Mouse (Mus musculus) heart, embryonic 15.5 days (tissue): ENCODE measurements at regions not wholly inside any gene's neighbourhood (a gene's known extent, or its start where the extent isn't known, plus 50 kb on each side); places are given as distances from the start of the nearest gene placed in this dataset.

ENCODE experiments used
- ATAC-seq: fragments of 200-750 bp; cut with Nextera tagmentation; replicated peaks from 2 replicates; pipeline ENCODE4 v1.8.0; 2017; ENCODE audit warnings: low read depth, moderate TSS enrichment; ENCODE audit not compliant: insufficient number of reproducible peaks, insufficient read depth, low FRiP score
- H3K27ac ChIP-seq: fragments of 300-500 bp; sonication (generic); 2 replicates; pipeline ENCODE4 v1.5.1; 2015; ENCODE audit warnings: mild to moderate bottlenecking, inconsistent platforms
- H3K27me3 ChIP-seq: fragments of 300-500 bp; sonication (generic); 2 replicates; pipeline ENCODE4 v1.6.1; 2015; ENCODE audit warnings: inconsistent platforms
- H3K36me3 ChIP-seq: fragments of 300-500 bp; sonication (generic); 2 replicates; pipeline ENCODE4 v1.6.1; 2015; ENCODE audit warnings: mild to moderate bottlenecking, inconsistent platforms
- H3K4me1 ChIP-seq: fragments of 300-500 bp; sonication (generic); replicated peaks from 2 replicates; pipeline ENCODE4 v1.6.1; 2015; ENCODE audit warnings: inconsistent platforms
- H3K4me2 ChIP-seq: fragments of 300-500 bp; sonication (generic); 2 replicates; pipeline ENCODE4 v1.6.1; 2015; ENCODE audit warnings: inconsistent platforms, mild to moderate bottlenecking, moderate library complexity
- H3K4me3 ChIP-seq: fragments of 300-500 bp; sonication (generic); 2 replicates; pipeline ENCODE4 v1.5.1; 2015; ENCODE audit warnings: mild to moderate bottlenecking, inconsistent platforms
- H3K9ac ChIP-seq: fragments of 300-500 bp; sonication (generic); 2 replicates; pipeline ENCODE4 v1.6.1; 2015; ENCODE audit warnings: mild to moderate bottlenecking, inconsistent platforms
- H3K9me3 ChIP-seq: fragments of 300-500 bp; sonication (generic); replicated peaks from 2 replicates; pipeline ENCODE4 v1.6.1; 2016; ENCODE audit warnings: inconsistent platforms
- WGBS: fragments of 180-500 bp; shearing (Covaris S2); methylation state at CpG from one replicate; pipeline ENCODE4 v1.1.7; 2015; ENCODE audit warnings: mixed read lengths; 5-methylcytosine and 5-hydroxymethylcytosine counted together

DNA sequence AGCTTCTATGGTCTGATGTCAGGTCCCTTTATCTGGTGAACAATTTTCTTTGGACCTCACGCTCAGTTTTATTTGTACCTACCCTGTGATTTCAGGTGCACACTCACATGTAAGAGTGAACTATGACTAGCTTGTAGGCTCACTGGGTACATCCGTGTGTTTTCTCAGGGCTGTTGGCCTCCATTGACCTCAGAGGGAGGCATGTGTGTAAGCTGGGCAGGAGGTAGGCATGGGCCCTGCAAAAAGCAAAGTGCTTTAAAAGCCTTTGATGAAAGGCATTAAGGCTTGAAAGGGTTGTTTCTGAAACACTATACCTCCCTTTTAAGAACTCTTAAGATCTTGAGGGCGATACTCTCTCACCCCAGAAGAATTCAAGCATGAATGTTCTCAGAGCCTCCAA is 112.9 kb upstream of the Gdnf start:
- no peaks in the 10 kb centered on the region for H3K4me1 ChIP-seq
- WGBS: 65% methylated on average over 3 of the region's 3 CpGs
- no peaks in the 10 kb centered on the region for H3K27me3 ChIP-seq
- no peaks in the 10 kb centered on the region for H3K9me3 ChIP-seq
- no peak overlapping the region for H3K27ac ChIP-seq
- no peaks in the 10 kb centered on the region for H3K36me3 ChIP-seq
- no peak overlapping the region for H3K9ac ChIP-seq
- no peak for ATAC-seq
- no peak overlapping the region for H3K4me3 ChIP-seq
- no peak overlapping the region for H3K4me2 ChIP-seq

DNA sequence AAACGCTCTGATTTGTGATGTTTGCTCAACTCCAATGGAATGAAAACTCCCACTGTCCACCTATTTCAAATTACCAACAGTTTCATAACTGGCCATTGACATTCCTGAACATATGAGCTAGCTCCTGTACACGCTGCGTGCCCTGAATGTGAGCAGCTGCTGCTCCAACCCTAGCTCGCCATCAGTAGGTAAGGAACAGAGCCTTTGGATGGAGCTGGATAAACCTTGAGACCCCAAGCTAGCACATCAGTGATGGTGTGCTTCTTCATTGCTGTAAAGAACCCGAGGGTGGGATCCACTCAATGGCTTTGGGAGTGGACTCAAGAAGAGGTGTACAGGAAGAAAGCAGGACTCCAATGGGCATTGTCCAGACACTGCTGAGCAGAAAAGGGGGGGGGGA is 101.8 kb upstream of the Gdnf start:
- no peak overlapping the region for H3K4me2 ChIP-seq

DNA sequence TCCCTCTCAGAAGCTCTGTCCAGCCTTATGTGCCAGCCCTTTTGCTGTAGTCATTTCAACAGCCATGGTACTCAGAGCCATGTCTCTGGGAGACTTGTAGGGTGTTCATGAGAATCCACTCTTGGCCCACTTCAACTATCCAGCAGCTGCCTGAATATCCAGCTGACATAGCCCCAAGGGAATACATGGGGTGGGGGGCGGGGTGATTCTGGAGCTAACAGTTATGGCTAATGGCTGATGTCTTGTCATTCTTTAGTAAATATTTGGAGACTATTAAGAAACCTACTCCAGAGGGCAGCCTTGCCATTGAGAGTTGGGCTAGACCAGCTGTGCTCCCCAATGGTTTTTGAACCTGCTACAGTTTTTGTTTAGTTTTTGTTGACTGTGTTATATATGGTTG is 96.0 kb upstream of the Gdnf start:
- Histone ChIP-seq H3K27ac (no peak overlapping the region), H3K4me2 (no peak overlapping the region), H3K4me3 (no peak overlapping the region), H3K9ac (no peak overlapping the region), H3K36me3 (no peaks in the 10 kb centered on the region), H3K9me3 (no peaks in the 10 kb centered on the region), H3K27me3 (no peaks in the 10 kb centered on the region), H3K4me1 (no peaks in the 10 kb centered on the region)
- ATAC-seq: no peak
- WGBS: 70% methylated on average over 1 of the region's 1 CpGs

More for the DNA sequence above, 101.8 kb upstream of the Gdnf start:
- H3K4me3 ChIP-seq: no peak overlapping the region
- no peak for ATAC-seq
- WGBS: 85% methylated on average over 5 of the region's 5 CpGs
- no peaks in the 10 kb centered on the region for H3K9me3 ChIP-seq
- H3K36me3 ChIP-seq: no peaks in the 10 kb centered on the region
- no peaks in the 10 kb centered on the region; the same call in 1 of the 2 replicates for H3K27me3 ChIP-seq
- H3K27ac ChIP-seq: no peak overlapping the region
- H3K9ac ChIP-seq: no peak overlapping the region
- H3K4me1 ChIP-seq: no peaks in the 10 kb centered on the region

DNA sequence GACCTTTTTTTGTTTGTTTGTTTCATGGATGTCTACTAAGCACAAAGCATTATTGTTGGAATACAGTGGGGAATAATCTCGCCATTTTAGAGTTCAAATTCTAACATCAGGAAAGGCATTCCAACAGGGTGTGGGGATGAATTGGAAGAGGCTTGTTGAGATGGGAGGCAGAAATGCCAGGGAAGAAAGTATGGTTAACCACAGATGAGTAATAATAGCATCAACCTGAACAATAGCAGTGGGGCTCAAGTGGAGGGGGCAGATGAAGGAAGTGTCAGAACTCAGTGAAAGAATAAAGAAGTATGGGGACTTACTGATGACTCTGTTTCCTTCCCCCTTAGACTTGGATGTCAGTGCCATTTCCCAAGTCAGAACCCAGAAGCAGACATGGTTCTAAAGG is 94.5 kb upstream of the Gdnf start:
- H3K4me1 ChIP-seq: no peaks in the 10 kb centered on the region
- H3K36me3 ChIP-seq: no peaks in the 10 kb centered on the region
- WGBS: 73% methylated on average over 1 of the region's 1 CpGs
- no peak overlapping the region for H3K27ac ChIP-seq
- ATAC-seq: no peak
- no peak overlapping the region for H3K4me2 ChIP-seq
- H3K9ac ChIP-seq: no peak overlapping the region
- no peak overlapping the region for H3K4me3 ChIP-seq
- no peaks in the 10 kb centered on the region for H3K27me3 ChIP-seq
- H3K9me3 ChIP-seq: no peaks in the 10 kb centered on the region

DNA sequence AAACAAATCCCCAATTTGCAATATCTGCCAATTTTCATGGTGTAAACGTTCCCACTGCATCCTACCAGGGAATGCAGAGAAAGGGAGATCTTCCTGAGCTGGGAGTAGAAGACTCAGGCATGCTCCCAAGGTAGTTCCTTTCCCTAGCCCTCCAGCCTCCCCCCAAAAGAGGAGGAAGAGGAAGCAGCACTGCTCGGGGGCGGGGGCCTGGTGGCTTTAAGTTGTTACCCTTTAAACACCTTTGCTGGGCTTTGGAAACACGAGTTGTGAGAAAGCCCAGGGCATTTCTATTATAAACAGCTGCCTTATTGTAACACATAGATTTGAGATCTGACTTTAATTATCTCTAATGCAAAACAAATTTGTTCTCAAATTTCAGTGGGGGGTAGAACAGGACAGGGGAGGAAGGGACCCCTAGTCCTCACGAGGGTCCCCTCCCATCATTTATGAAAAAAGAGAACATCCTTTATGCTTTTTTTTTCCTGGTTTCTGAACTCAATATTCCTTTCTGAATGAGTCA is 87.4 kb upstream of the Gdnf start:
- H3K4me1 ChIP-seq: no peaks in the 10 kb centered on the region
- no peaks in the 10 kb centered on the region for H3K9me3 ChIP-seq
- no peak overlapping the region for H3K4me3 ChIP-seq
- no peaks in the 10 kb centered on the region for H3K36me3 ChIP-seq
- 36% methylated on average over 5 of the region's 5 CpGs for WGBS
- no peak overlapping the region for H3K27ac ChIP-seq
- H3K27me3 ChIP-seq: no peaks in the 10 kb centered on the region
- H3K9ac ChIP-seq: no peak overlapping the region
- H3K4me2 ChIP-seq: no peak overlapping the region
- ATAC-seq: no peak

DNA sequence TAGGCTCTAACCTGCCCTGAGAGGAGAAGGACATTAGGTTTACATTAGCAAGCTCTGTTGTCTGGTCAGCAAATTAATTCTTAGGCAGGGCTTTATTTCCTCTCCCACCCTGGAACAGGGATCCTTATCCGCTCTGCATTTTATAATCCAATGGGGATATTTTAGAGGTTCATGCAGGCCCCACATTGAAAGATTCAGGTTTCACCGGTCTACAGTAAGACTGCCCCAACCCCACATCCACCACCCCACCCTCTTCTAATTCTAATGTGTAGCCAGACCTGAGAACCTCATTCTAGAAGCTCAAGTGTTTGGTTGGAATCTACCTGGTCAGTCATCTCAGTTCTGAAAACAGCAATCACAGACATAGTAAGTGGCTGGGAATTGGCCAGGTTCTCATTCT is 86.9 kb upstream of the Gdnf start:
- no peak overlapping the region for H3K27ac ChIP-seq
- no peaks in the 10 kb centered on the region for H3K4me1 ChIP-seq
- WGBS: 87% methylated on average over 2 of the region's 2 CpGs
- no peak overlapping the region for H3K4me3 ChIP-seq
- no peaks in the 10 kb centered on the region for H3K27me3 ChIP-seq
- H3K36me3 ChIP-seq: no peaks in the 10 kb centered on the region
- H3K9me3 ChIP-seq: no peaks in the 10 kb centered on the region
- no peak overlapping the region for H3K9ac ChIP-seq
- H3K4me2 ChIP-seq: no peak overlapping the region
- ATAC-seq: no peak

DNA sequence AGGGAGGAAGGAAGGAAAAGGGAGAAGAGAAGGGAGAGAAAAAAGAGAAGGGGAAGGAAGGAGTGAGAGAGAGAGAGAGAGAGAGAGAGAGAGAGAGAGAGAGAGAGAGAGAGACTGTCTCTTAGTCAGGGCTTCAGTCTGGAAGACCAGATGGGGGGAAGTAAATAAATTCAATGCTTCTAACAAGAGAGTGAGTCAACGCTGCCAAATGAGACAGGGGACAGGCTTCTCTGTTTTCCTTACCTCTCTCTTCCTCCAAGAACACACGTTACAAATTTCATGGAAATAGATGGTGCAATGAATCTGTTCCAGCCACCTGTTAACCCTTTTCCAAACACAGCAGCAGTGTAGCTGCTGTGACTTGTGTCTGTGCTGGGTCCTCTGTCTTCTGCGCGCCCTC is 85.1 kb upstream of the Gdnf start:
- H3K9ac ChIP-seq: no peak overlapping the region
- no peaks in the 10 kb centered on the region for H3K27me3 ChIP-seq
- no peaks in the 10 kb centered on the region for H3K9me3 ChIP-seq
- H3K36me3 ChIP-seq: no peaks in the 10 kb centered on the region
- H3K4me1 ChIP-seq: no peaks in the 10 kb centered on the region
- no peak overlapping the region for H3K4me2 ChIP-seq
- ATAC-seq: no peak
- 59% methylated on average over 4 of the region's 4 CpGs for WGBS
- no peak overlapping the region for H3K27ac ChIP-seq
- H3K4me3 ChIP-seq: no peak overlapping the region

DNA sequence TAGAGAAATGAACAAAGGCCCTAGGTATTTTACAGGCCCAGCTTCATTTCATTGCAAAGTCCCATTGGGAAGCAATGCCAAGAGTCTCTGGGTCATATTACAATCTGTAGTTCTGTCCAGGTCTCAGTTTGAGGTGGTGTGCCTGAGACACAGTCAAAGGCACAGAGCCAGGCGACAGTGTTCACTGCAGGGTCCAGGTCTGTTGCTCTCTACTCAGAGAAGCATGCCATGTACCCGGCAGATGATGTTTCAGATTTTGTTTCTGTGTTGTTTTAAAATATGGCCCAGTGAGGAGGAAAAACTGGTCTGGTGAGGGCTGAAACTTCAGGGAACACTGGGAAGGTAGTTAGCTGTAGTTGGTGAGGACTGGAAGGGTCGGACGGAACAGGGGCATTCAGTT is 63.1 kb upstream of the Gdnf start:
- 84% methylated on average over 4 of the region's 4 CpGs for WGBS
- Histone ChIP-seq H3K9ac (no peak overlapping the region), H3K36me3 (no peaks in the 10 kb centered on the region), H3K4me3 (no peak overlapping the region), H3K4me2 (no peak overlapping the region), H3K27me3 (no peaks in the 10 kb centered on the region), H3K27ac (no peak overlapping the region), H3K4me1 (no peaks in the 10 kb centered on the region), H3K9me3 (no peaks in the 10 kb centered on the region)
- ATAC-seq: no peak

DNA sequence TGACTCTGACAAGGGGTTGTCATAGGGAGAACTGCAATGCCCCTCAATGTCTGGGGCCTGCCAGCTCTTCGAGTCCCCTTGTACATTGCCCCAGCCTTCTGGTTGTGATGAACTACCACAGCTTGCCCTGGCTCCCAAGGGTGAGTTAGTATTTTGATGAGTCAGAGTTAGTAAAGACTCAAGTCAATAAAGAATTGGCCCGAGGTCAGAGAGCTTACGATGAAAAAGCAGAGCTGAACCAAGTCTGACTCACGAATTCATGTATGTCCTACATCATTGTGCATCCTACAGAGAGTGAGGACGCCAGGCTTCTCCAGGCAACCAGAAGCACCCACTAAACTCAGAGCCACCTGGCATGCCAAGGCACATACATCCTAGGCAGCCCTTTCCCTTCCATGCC is 60.2 kb upstream of the Gdnf start:
- Histone ChIP-seq H3K9ac (no peak overlapping the region), H3K4me1 (no peaks in the 10 kb centered on the region), H3K27me3 (no peaks in the 10 kb centered on the region), H3K4me2 (no peak overlapping the region), H3K9me3 (no peaks in the 10 kb centered on the region), H3K36me3 (no peaks in the 10 kb centered on the region), H3K4me3 (no peak overlapping the region), H3K27ac (no peak overlapping the region)
- no peak for ATAC-seq
- 81% methylated on average over 5 of the region's 5 CpGs for WGBS
